Mouse (Mus musculus): ENCODE results near the gene Arhgef33.

DNA sequence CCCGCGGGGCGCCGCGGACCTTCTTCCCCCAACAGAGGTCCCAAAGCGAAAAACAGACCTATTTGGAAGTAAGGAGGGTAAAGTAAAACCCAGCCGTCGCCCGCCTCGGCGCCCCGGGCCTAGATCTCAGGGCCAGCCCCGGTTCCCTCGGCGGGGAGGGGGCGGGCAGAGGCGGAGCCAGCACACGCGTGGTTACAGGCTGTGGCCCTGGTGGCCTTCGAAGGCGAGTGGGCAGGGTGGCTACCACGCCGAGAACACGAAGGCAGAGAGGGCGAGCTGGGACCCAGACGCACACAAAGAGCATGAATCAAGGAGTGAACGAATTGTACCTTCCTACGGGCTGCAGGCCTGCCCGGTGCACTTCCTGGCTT, 66.5 kb downstream of the Arhgef33 start:
- TF ChIP-seq CTCF (IDR thresholded peaks at IDR 0.05; ENCODE audit: control insufficient read depth, insufficient read depth, insufficient read length) (no peak), MAX (IDR thresholded peaks at IDR 0.05) (no peak), USF1 (IDR thresholded peaks at IDR 0.05; ENCODE audit: low read depth) (no peak), MYOD1 (IDR thresholded peaks at IDR 0.05; ENCODE audit: control insufficient read depth, insufficient read length, low read depth) (no peak), MYOG (IDR thresholded peaks at IDR 0.05; ENCODE audit: control insufficient read depth, extremely low read depth, insufficient read length) (no peak)

All from C2C12 (cell line).